Mouse (Mus musculus): ENCODE measurements around the gene Ctnna2. TPM values are rescaled to one million over a fixed set of nuclear protein-coding genes. Genes with fewer than 3 reads are reported as not detected.

Gene Ctnna2
- total RNA-seq, 2 experiments from 2014 or later = 0.10 to 0.36 TPM

GRCm38 (mm10) chr6:77209183-77209582, 770.3 kb downstream of the Ctnna2 start:
- no peak for DNase-seq
- intact Hi-C loops (cut with DNase I) = no loop called here

- DNase-seq = no peak
Observed at GRCm38 (mm10) chr6:77199375-77199774, 780.1 kb downstream of the Ctnna2 start.

GRCm38 (mm10) chr6:77196650-77197049, 782.8 kb downstream of the Ctnna2 start:
- intact Hi-C loops (cut with DNase I) = no loop called here
- DNase-seq = no peak

More at GRCm38 (mm10) chr6:77199375-77199774, 780.1 kb downstream of the Ctnna2 start:
- intact Hi-C loops (cut with DNase I) = no loop called here

GRCm38 (mm10) chr6:77191635-77192034, 787.9 kb downstream of the Ctnna2 start:
- DNase-seq = no peak
- intact Hi-C loops (cut with DNase I) = no loop called here

GRCm38 (mm10) chr6:77188628-77189027, 790.9 kb downstream of the Ctnna2 start:
- intact Hi-C loops (cut with DNase I) = no loop called here
- DNase-seq = no peak

GRCm38 (mm10) chr6:77185751-77186150, 793.7 kb downstream of the Ctnna2 start:
- intact Hi-C loops (cut with DNase I) = no loop called here
- no peak for DNase-seq

GRCm38 (mm10) chr6:77184896-77185295, 794.6 kb downstream of the Ctnna2 start:
- intact Hi-C loops (cut with DNase I) = no loop called here
- no peak for DNase-seq

GRCm38 (mm10) chr6:77175764-77176163, 803.7 kb downstream of the Ctnna2 start:
- DNase-seq = no peak
- intact Hi-C loops (cut with DNase I) = no loop called here

GRCm38 (mm10) chr6:77157028-77157427, 822.5 kb downstream of the Ctnna2 start:
- no peak for DNase-seq
- intact Hi-C loops (cut with DNase I) = no loop called here

- intact Hi-C loops (cut with DNase I) = no loop called here
- DNase-seq = no peak
Observed at GRCm38 (mm10) chr6:77139306-77139920, 840.1 kb downstream of the Ctnna2 start.

- intact Hi-C loops (cut with DNase I) = no loop called here
- no peak for DNase-seq
Observed at GRCm38 (mm10) chr6:77120926-77121325, 858.6 kb downstream of the Ctnna2 start.

GRCm38 (mm10) chr6:77120510-77120909, 859.0 kb downstream of the Ctnna2 start:
- intact Hi-C loops (cut with DNase I) = no loop called here
- DNase-seq = no peak

GRCm38 (mm10) chr6:77109095-77109945, 870.2 kb downstream of the Ctnna2 start:
- intact Hi-C loops (cut with DNase I) = no loop called here
- no peak for DNase-seq

- DNase-seq = no peak
- intact Hi-C loops (cut with DNase I) = no loop called here
Observed at GRCm38 (mm10) chr6:77101047-77101446, 878.5 kb downstream of the Ctnna2 start.

- DNase-seq = no peak
- intact Hi-C loops (cut with DNase I) = no loop called here
Observed at GRCm38 (mm10) chr6:77098540-77098939, 881.0 kb downstream of the Ctnna2 start.

GRCm38 (mm10) chr6:77075396-77076376, 903.8 kb downstream of the Ctnna2 start:
- intact Hi-C loops (cut with DNase I) = no loop called here
- peak in 1 of 2 experiments; percentile 2 for DNase-seq

- no peak for DNase-seq
- intact Hi-C loops (cut with DNase I) = no loop called here
Observed at GRCm38 (mm10) chr6:77069595-77069994, 909.9 kb downstream of the Ctnna2 start.

GRCm38 (mm10) chr6:77050690-77051089, 928.8 kb downstream of the Ctnna2 start:
- DNase-seq = no peak
- intact Hi-C loops (cut with DNase I) = no loop called here

- intact Hi-C loops (cut with DNase I) = no loop called here
Observed at GRCm38 (mm10) chr6:77050193-77050592, 929.3 kb downstream of the Ctnna2 start.

GRCm38 (mm10) chr6:77047568-77047967, 931.9 kb downstream of the Ctnna2 start:
- no peak for DNase-seq

More at GRCm38 (mm10) chr6:77050193-77050592, 929.3 kb downstream of the Ctnna2 start:
- DNase-seq = no peak

GRCm38 (mm10) chr6:77025066-77025465, 954.4 kb downstream of the Ctnna2 start:
- DNase-seq = no peak
- intact Hi-C loops (cut with DNase I) = no loop called here

More at GRCm38 (mm10) chr6:77047568-77047967, 931.9 kb downstream of the Ctnna2 start:
- intact Hi-C loops (cut with DNase I) = no loop called here

Data from heart, postnatal 10 days (tissue).